ENCODE assay signal across 9 mouse cellular contexts in the genomic region with DNA sequence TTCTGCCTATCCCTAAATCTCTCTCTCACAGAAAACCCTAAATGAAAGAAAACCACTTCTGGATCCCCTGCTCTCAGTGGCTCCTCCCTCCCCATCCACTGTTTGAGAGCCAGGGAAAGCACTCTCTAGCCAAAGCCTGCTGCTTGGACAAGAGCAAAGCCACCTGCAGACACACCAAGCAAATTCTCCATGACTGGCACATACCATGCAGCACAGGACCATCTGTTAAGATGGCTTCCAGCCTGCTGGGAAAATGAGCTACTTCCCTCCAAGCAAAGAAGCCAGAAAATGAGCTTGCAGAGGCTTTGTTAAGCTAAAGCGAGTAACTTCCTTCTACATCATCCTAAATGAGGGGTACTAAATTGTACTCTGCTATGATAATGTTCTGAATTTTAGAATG.
DNase-seq lines count a peak whose midpoint lies in the region.
"Had no signal": no experiment of that assay in that cellular context is flagged by ENCODE, and none has a peak within 500 bp of the region (broad histone marks: within the 10 kb centered on the region; RNA-seq: fewer than 3 reads in every experiment).

No protein-coding gene starts in this region.

- peak; percentile 60 for DNase-seq in brain, embryonic 18.5 days (ENCODE audit: low read depth, low spot score)
- peak; percentile 88 to 92 for DNase-seq in cerebellum, adult 18-20 months
- peak; percentile 59 for DNase-seq in layer of hippocampus, adult 11-12 months (ENCODE audit: low spot score)
- peak; percentile 77 for DNase-seq in left cerebral cortex, postnatal 4 days
- no peak for DNase-seq in urinary bladder, adult 18-20 months (ENCODE audit: low spot score in 2 of 2)
- no peak for DNase-seq in ovary, postnatal 10 days (ENCODE audit: low spot score)
- no peak for DNase-seq in adipocyte (ENCODE audit: low spot score)
- DNase-seq: kidney, postnatal 36 days; lung, postnatal 14 days had no signal

- intact Hi-C loops in left cerebral cortex, postnatal 4 days (cut with DNase I): no loop called here

Comparison
In these comparisons a context has a peak if more than half of its experiments do, and no peak if none do; other contexts are left out.
1. DNase-seq: peak in brain, embryonic 18.5 days (single experiment), cerebellum, adult 18-20 months (2 of 2), layer of hippocampus, adult 11-12 months (single experiment) and left cerebral cortex, postnatal 4 days (single experiment); none in urinary bladder, adult 18-20 months (0 of 2), ovary, postnatal 10 days (single experiment) and adipocyte (single experiment).